Mouse (Mus musculus): Measurements from ENCODE around the gene Usp24. TPM values are rescaled to one million over a fixed set of nuclear protein-coding genes. Genes with fewer than 3 reads are reported as not detected.

Usp24 gene
- polyA plus RNA-seq, 1 experiment from 2014 or later, result 15.7 TPM

GRCm38 (mm10) chr4:106293378-106294090 lies 22.5 kb upstream of the Usp24 start:
- no peak for ATAC-seq (ENCODE audit: low FRiP score, low TSS enrichment)

GRCm38 (mm10) chr4:106295696-106296095 lies 20.3 kb upstream of the Usp24 start:
- no peaks in the 10 kb centered on the region for H3K36me3 ChIP-seq (ENCODE audit: control insufficient read depth, insufficient read depth, low read length)
- ATAC-seq (ENCODE audit: low FRiP score, low TSS enrichment), result 0 out of 2 replicates have a peak, but pooled peaks have one; percentile 39
- H3K27ac ChIP-seq (ENCODE audit: low read depth, low read length), result no peak overlapping the region
- H3K4me1 ChIP-seq (ENCODE audit: control insufficient read depth, insufficient read depth, low read length), result no peaks in the 10 kb centered on the region
- 39% methylated on average over 4 of the region's 4 CpGs for WGBS
- H3K9me3 ChIP-seq (ENCODE audit: control insufficient read depth, low read length), result no peaks in the 10 kb centered on the region
- H3K4me3 ChIP-seq (ENCODE audit: low read length), result no peak overlapping the region
- no peak overlapping the region for H3K9ac ChIP-seq (ENCODE audit: low read depth, low read length)
- H3K4me2 ChIP-seq (replicated peaks; ENCODE audit: low read depth, low read length), result no peak overlapping the region
- H3K27me3 ChIP-seq (ENCODE audit: control insufficient read depth, insufficient read depth, low read length), result no peaks in the 10 kb centered on the region

More at GRCm38 (mm10) chr4:106293378-106294090, 22.5 kb upstream of the Usp24 start:
- Histone ChIP-seq H3K4me2 (replicated peaks; ENCODE audit: low read depth, low read length) (no peak overlapping the region), H3K27ac (ENCODE audit: low read depth, low read length) (no peak overlapping the region), H3K27me3 (ENCODE audit: control insufficient read depth, insufficient read depth, low read length) (no peaks in the 10 kb centered on the region), H3K36me3 (ENCODE audit: control insufficient read depth, insufficient read depth, low read length) (no peaks in the 10 kb centered on the region), H3K4me1 (ENCODE audit: control insufficient read depth, insufficient read depth, low read length) (no peaks in the 10 kb centered on the region), H3K9ac (ENCODE audit: low read depth, low read length) (no peak overlapping the region), H3K9me3 (ENCODE audit: control insufficient read depth, low read length) (no peaks in the 10 kb centered on the region), H3K4me3 (ENCODE audit: low read length) (no peak overlapping the region)
- 73% methylated on average over 6 of the region's 6 CpGs for WGBS

- ATAC-seq (ENCODE audit: low FRiP score, low TSS enrichment), result no peak
- H3K27me3 ChIP-seq (ENCODE audit: control insufficient read depth, insufficient read depth, low read length), result no peaks in the 10 kb centered on the region
- H3K4me2 ChIP-seq (replicated peaks; ENCODE audit: low read depth, low read length), result no peak overlapping the region
- no peak overlapping the region for H3K4me3 ChIP-seq (ENCODE audit: low read length)
- 84% methylated on average over 7 of the region's 7 CpGs for WGBS
- H3K9ac ChIP-seq (ENCODE audit: low read depth, low read length), result no peak overlapping the region
- H3K4me1 ChIP-seq (ENCODE audit: control insufficient read depth, insufficient read depth, low read length), result no peaks in the 10 kb centered on the region
- no peaks in the 10 kb centered on the region for H3K36me3 ChIP-seq (ENCODE audit: control insufficient read depth, insufficient read depth, low read length)
- no peaks in the 10 kb centered on the region for H3K9me3 ChIP-seq (ENCODE audit: control insufficient read depth, low read length)
- H3K27ac ChIP-seq (ENCODE audit: low read depth, low read length), result no peak overlapping the region
These were observed 19.5 kb upstream of the Usp24 start for GRCm38 (mm10) chr4:106296412-106297086.

GRCm38 (mm10) chr4:106301346-106301745 lies 14.7 kb upstream of the Usp24 start:
- no peak for ATAC-seq (ENCODE audit: low FRiP score, low TSS enrichment)
- Histone ChIP-seq H3K9me3 (ENCODE audit: control insufficient read depth, low read length) (no peaks in the 10 kb centered on the region), H3K9ac (ENCODE audit: low read depth, low read length) (no peak overlapping the region), H3K4me2 (replicated peaks; ENCODE audit: low read depth, low read length) (no peak overlapping the region), H3K27ac (ENCODE audit: low read depth, low read length) (no peak overlapping the region), H3K36me3 (ENCODE audit: control insufficient read depth, insufficient read depth, low read length) (no peaks in the 10 kb centered on the region), H3K4me3 (ENCODE audit: low read length) (no peak overlapping the region), H3K27me3 (ENCODE audit: control insufficient read depth, insufficient read depth, low read length) (no peaks in the 10 kb centered on the region), H3K4me1 (ENCODE audit: control insufficient read depth, insufficient read depth, low read length) (no peaks in the 10 kb centered on the region)
- WGBS, result 80% methylated on average over 6 of the region's 6 CpGs

GRCm38 (mm10) chr4:106308090-106308489 lies 7.9 kb upstream of the Usp24 start:
- Histone ChIP-seq H3K4me3 (ENCODE audit: low read length) (no peak overlapping the region), H3K4me2 (replicated peaks; ENCODE audit: low read depth, low read length) (no peak overlapping the region), H3K4me1 (ENCODE audit: control insufficient read depth, insufficient read depth, low read length) (no peaks in the 10 kb centered on the region), H3K9ac (ENCODE audit: low read depth, low read length) (no peak overlapping the region), H3K9me3 (ENCODE audit: control insufficient read depth, low read length) (no peaks in the 10 kb centered on the region), H3K27ac (ENCODE audit: low read depth, low read length) (no peak overlapping the region), H3K27me3 (ENCODE audit: control insufficient read depth, insufficient read depth, low read length) (no peaks in the 10 kb centered on the region), H3K36me3 (ENCODE audit: control insufficient read depth, insufficient read depth, low read length) (no peaks in the 10 kb centered on the region)
- ATAC-seq (ENCODE audit: low FRiP score, low TSS enrichment), result no peak
- WGBS, result 91% methylated on average over 3 of the region's 3 CpGs

GRCm38 (mm10) chr4:106312651-106313050 lies 3.4 kb upstream of the Usp24 start:
- Histone ChIP-seq H3K36me3 (ENCODE audit: control insufficient read depth, insufficient read depth, low read length) (no peaks in the 10 kb centered on the region), H3K9ac (ENCODE audit: low read depth, low read length) (no peak overlapping the region), H3K4me1 (ENCODE audit: control insufficient read depth, insufficient read depth, low read length) (peaks cover 7% of the 10 kb centered on the region), H3K27ac (ENCODE audit: low read depth, low read length) (no peak overlapping the region), H3K4me3 (ENCODE audit: low read length) (no peak overlapping the region), H3K27me3 (ENCODE audit: control insufficient read depth, insufficient read depth, low read length) (no peaks in the 10 kb centered on the region), H3K4me2 (replicated peaks; ENCODE audit: low read depth, low read length) (no peak overlapping the region), H3K9me3 (ENCODE audit: control insufficient read depth, low read length) (no peaks in the 10 kb centered on the region)
- 75% methylated on average over 8 of the region's 8 CpGs for WGBS
- ATAC-seq (ENCODE audit: low FRiP score, low TSS enrichment), result no peak

- H3K4me1 ChIP-seq (ENCODE audit: control insufficient read depth, insufficient read depth, low read length), result peaks cover 11% of the 10 kb centered on the region
- 81% methylated on average over 8 of the region's 8 CpGs for WGBS
- H3K36me3 ChIP-seq (ENCODE audit: control insufficient read depth, insufficient read depth, low read length), result no peaks in the 10 kb centered on the region
- no peak overlapping the region for H3K27ac ChIP-seq (ENCODE audit: low read depth, low read length)
- no peak overlapping the region for H3K9ac ChIP-seq (ENCODE audit: low read depth, low read length)
- H3K4me3 ChIP-seq (ENCODE audit: low read length), result no peak overlapping the region
- no peaks in the 10 kb centered on the region for H3K27me3 ChIP-seq (ENCODE audit: control insufficient read depth, insufficient read depth, low read length)
- no peak overlapping the region for H3K4me2 ChIP-seq (replicated peaks; ENCODE audit: low read depth, low read length)
- no peaks in the 10 kb centered on the region for H3K9me3 ChIP-seq (ENCODE audit: control insufficient read depth, low read length)
- ATAC-seq (ENCODE audit: low FRiP score, low TSS enrichment), result no peak
These were observed 2.9 kb upstream of the Usp24 start for GRCm38 (mm10) chr4:106313070-106313469.

- 63% methylated on average over 4 of the region's 4 CpGs for WGBS
- no peaks in the 10 kb centered on the region for H3K9me3 ChIP-seq (ENCODE audit: control insufficient read depth, low read length)
- no peak overlapping the region for H3K4me2 ChIP-seq (replicated peaks; ENCODE audit: low read depth, low read length)
- peaks cover 17% of the 10 kb centered on the region for H3K4me1 ChIP-seq (ENCODE audit: control insufficient read depth, insufficient read depth, low read length)
- H3K4me3 ChIP-seq (ENCODE audit: low read length), result no peak overlapping the region
- ATAC-seq (ENCODE audit: low FRiP score, low TSS enrichment), result no peak
- no peak overlapping the region for H3K27ac ChIP-seq (ENCODE audit: low read depth, low read length)
- no peaks in the 10 kb centered on the region for H3K27me3 ChIP-seq (ENCODE audit: control insufficient read depth, insufficient read depth, low read length)
- H3K36me3 ChIP-seq (ENCODE audit: control insufficient read depth, insufficient read depth, low read length), result no peaks in the 10 kb centered on the region; the same call in 1 of the 2 replicates
- H3K9ac ChIP-seq (ENCODE audit: low read depth, low read length), result no peak overlapping the region
These were observed 2.1 kb upstream of the Usp24 start for GRCm38 (mm10) chr4:106313874-106314273.

GRCm38 (mm10) chr4:106314291-106314690 lies 1.7 kb upstream of the Usp24 start:
- peaks cover 22% of the 10 kb centered on the region for H3K4me1 ChIP-seq (ENCODE audit: control insufficient read depth, insufficient read depth, low read length)
- ATAC-seq (ENCODE audit: low FRiP score, low TSS enrichment), result no peak
- no peak overlapping the region for H3K4me2 ChIP-seq (replicated peaks; ENCODE audit: low read depth, low read length)
- H3K9me3 ChIP-seq (ENCODE audit: control insufficient read depth, low read length), result no peaks in the 10 kb centered on the region
- no peak overlapping the region for H3K27ac ChIP-seq (ENCODE audit: low read depth, low read length)
- no peak overlapping the region for H3K4me3 ChIP-seq (ENCODE audit: low read length)
- no peaks in the 10 kb centered on the region for H3K27me3 ChIP-seq (ENCODE audit: control insufficient read depth, insufficient read depth, low read length)
- no peak overlapping the region for H3K9ac ChIP-seq (ENCODE audit: low read depth, low read length)
- H3K36me3 ChIP-seq (ENCODE audit: control insufficient read depth, insufficient read depth, low read length), result no peaks in the 10 kb centered on the region; the same call in 1 of the 2 replicates

All from kidney, embryonic 14.5 days (tissue).